Mouse (Mus musculus): ENCODE measurements around the gene Tmppe.
"Not testable (repeated sequence)": the region's sequence is repeated elsewhere in the genome, so short reads cannot be mapped to it uniquely, and the experiment has no call there.

Tmppe gene

GRCm38 (mm10) chr9:114400949-114401684, at the start of gene Tmppe, which contains the start of gene Glb1:
Tmppe (plus strand) TSS chr9:114401105.
Glb1 (plus strand) TSS chr9:114401076.
- DNase-seq (ENCODE audit: extremely low read depth, low read depth), result peak; percentile 83

DNA sequence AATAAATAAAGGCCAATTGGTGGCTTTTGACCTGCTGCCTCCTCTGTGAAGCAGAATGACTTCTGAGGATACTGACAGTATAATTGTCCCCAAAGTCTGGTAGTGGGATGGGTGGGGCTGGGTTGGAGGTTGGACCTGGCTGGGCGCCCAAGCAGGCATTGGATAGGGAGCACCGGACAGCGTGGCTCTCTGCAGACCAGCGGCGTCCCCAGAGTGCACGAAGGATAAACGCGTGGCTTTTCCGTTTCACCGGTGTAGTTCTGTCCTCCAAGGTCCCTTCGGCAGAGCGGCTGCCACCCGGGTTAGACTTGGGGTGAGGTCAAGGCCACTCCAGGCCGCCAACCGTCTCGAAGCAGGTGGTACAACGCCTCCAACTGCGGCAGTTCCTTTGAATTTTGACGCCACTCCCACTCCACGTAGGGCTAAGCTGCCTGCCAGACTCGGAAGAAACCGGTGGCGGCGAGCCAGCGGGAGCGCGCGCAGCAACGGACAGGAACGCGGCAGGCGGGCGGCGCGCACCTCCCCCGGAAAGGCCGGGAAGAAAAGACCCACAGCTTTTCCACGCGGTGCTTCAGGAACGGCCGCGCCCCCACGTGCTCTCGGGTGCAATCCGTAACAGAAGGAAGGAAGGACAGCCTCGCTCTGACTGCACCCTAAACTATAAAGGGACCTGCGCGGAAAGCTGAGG, 33.0 kb upstream of the Tmppe start:
- peak; percentile 78 for DNase-seq (ENCODE audit: extremely low read depth, low read depth)

GRCm38 (mm10) chr9:114368471-114368858, 32.4 kb upstream of the Tmppe start:
- DNase-seq (ENCODE audit: extremely low read depth, low read depth), result peak; percentile 25

- DNase-seq (ENCODE audit: extremely low read depth, low read depth), result peak; percentile 21
These were observed 31.5 kb upstream of the Tmppe start for GRCm38 (mm10) chr9:114369389-114369788.

- DNase-seq (ENCODE audit: extremely low read depth, low read depth), result not testable (repeated sequence)
These were observed 29.2 kb upstream of the Tmppe start for GRCm38 (mm10) chr9:114371717-114372116.

GRCm38 (mm10) chr9:114375276-114375962, 25.5 kb upstream of the Tmppe start:
- DNase-seq (ENCODE audit: extremely low read depth, low read depth), result peak; percentile 64

DNA sequence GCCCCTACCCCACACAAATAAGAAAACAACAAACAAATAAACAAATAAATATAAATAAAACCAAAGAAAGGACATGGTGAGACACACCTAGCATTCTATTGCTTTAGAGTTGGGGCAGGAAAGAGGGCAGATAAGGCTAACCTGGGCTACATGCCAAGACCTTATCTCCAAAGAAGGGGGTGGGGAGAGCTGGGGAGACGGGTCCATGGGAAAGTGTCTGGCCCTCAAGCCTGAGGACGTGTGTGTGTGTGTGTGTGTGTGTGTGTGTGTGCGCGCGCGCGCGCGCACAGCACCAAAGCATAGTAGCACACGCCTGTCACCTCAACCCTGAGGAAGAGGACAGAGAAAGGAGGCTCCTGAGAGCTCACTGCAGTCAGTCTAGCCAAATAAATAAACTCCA, 23.7 kb upstream of the Tmppe start:
- peak; percentile 41 for DNase-seq (ENCODE audit: extremely low read depth, low read depth)

DNA sequence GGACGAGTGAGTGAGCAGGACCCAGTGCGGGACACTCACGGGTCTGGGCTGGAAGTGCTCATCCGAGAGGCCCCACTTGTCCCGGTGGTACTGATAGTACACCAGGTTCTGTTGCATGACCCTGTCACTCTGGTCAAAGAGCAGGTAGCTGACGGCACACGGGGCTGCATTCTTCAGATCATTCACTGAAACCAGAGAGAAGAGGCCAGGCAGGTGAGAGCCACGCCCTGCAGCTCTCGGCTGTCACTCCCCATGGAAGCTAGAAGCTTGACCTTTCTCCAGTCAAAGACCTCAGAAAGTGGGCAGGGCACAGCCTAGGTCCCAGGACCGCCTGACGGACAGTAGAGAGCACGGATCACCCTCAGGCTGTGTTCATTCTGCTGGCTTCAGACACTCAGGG, 21.0 kb upstream of the Tmppe start:
- no peak for DNase-seq (ENCODE audit: extremely low read depth, low read depth)

DNA sequence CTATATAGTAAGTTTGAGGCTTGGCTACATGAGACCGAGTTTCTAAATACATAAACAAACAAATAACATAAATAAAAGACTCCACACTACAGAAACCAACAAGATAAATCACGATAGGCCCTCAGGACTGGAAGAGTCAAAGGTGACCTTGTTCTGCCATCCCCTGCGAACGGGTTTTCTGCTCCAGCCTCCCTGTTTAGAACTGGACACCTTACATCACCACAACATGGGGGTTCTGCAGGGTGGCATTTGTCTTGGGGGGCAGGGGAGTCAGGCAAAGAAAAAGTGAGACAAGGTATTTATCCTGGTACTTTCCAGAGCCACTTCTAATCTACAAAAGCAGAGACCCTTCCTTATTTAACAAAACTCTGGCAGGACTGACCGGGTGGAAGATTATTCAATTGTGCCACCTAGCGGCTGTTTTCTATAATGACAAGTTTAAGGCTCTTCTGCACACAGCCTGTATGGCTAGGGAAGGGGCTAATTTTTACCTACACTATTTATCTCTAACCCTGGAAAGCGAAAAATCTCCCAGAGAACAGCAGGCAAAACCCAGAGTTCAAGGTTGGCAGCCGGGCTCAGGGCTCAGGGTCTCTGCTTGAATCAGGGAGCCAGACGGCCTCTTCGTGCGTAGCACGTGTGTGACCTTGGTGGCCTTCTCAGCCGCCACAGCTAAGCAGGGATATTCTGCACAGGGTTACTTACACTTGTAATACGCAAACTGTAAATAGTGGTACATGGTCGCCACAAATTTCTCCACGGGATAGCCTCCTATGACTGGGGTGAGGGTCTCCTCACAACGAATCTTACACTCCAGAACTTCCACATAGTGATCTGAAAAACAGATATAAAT, 19.8 kb upstream of the Tmppe start:
- DNase-seq (ENCODE audit: extremely low read depth, low read depth), result peak; percentile 34

GRCm38 (mm10) chr9:114382936-114383710, 17.8 kb upstream of the Tmppe start:
- DNase-seq (ENCODE audit: extremely low read depth, low read depth), result no peak

DNA sequence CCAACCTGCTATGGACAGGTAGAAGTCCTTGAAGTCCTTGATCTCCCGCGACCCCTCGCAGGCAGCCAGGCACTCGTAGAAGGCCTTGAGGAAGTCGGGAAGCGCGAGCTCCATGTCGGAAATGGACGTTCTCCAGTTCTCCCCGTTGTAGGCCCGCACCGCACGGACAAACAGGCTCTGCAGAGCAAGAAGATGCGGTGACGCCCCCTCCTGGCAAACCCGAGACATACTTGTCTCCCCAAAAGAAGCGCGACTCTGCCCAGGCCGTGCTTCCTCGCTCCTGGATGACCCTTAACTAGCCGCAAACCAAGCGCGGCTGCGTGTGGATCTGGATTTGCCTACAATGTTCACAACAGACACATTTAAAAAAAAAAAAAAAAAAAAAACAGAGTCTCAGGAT, 16.2 kb upstream of the Tmppe start:
- no peak for DNase-seq (ENCODE audit: extremely low read depth, low read depth)

GRCm38 (mm10) chr9:114385160-114385559, 15.7 kb upstream of the Tmppe start:
- DNase-seq (ENCODE audit: extremely low read depth, low read depth), result no peak

GRCm38 (mm10) chr9:114387086-114387485, 13.8 kb upstream of the Tmppe start:
- DNase-seq (ENCODE audit: extremely low read depth, low read depth), result no peak

GRCm38 (mm10) chr9:114388288-114388687, 12.6 kb upstream of the Tmppe start:
- DNase-seq (ENCODE audit: extremely low read depth, low read depth), result no peak

DNA sequence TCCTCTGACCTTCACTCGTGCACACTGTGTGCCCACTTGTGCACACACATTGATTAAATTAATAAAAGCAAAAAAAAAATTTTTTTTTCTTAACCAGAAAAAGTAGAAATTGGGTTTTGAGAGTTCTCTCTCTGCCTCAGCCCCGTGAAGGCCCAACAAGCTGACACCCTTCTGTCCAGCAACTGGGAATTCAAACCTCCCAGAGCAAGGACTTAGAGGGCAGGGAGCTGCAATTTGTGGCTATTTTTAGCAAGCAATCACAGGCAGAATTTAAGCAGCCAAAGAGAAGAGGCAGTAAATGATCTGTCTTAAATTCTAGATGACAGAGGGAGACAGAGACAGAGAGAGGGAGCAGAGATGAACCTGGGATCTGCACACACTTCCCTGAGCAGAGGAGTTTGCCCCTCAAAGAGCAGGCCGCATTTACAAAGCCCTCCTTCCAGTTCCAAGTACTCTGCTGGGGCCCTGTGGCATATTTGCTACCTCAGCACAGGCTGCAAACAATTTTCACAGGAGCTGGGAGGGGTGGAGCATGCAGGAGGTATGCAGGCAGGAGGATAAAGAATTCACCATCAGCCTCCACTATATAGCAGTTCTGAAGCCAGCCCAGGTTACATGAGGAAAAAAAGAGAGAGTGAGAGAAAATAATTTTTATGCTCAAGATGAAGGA, 12.1 kb upstream of the Tmppe start:
- DNase-seq (ENCODE audit: extremely low read depth, low read depth), result no peak

DNA sequence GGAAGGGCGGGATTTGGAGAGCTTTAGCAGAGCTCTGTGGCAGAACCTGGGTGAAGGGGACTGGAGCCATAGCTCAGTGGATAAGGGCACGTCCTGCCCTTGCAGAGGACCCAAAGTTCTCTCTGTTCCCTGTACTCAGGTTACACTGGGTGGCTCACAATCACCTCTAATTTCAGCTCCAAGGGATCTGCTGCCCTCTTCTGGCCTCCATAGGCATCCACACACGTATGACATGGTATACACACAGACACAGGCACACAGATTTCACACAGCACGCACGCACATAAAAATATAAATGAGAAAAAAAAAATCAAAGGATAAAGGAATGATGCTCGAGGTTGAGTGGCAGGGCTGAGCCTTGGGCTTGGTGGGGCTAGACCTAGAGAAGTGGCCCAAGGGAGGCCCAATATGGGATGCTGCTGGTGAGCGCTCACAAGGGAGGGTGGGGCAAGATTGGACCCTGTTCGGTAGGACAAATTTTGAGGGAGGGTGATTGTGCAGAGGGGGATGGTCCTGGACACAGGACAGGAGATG, 11.5 kb upstream of the Tmppe start:
- DNase-seq (ENCODE audit: extremely low read depth, low read depth), result peak; percentile 34

GRCm38 (mm10) chr9:114389905-114390748, 10.8 kb upstream of the Tmppe start, which contains the start of gene Crtap:
Crtap (minus strand) TSS chr9:114390675.
- DNase-seq (ENCODE audit: extremely low read depth, low read depth), result peak; percentile 47

DNA sequence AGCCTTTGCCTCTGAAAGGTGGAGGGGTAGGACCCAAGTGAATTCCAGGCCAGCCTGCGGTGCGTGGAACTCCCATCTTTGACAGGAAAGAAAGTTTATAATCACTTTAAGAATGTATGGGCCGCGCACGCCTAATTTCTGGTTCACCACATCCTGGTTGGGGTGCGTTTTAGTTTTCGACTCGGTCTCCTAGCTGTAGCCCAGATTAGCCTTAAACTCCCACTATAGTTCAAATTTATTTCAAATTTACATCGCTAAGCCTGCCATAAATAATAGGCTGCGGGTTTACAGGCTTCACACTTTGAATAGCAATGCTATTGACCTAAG, 10.2 kb upstream of the Tmppe start:
- peak; percentile 43 for DNase-seq (ENCODE audit: extremely low read depth, low read depth)

- not testable (repeated sequence) for DNase-seq (ENCODE audit: extremely low read depth, low read depth)
These were observed 6.8 kb upstream of the Tmppe start for GRCm38 (mm10) chr9:114394136-114394535.

Data from MEL-GATA-1-ER (cell line).